Mouse (Mus musculus) gastrocnemius, postnatal 36 days (tissue): ENCODE measurements around the gene Rnf144b. TPM values are rescaled to one million over a fixed set of nuclear protein-coding genes. Genes with fewer than 3 reads are reported as not detected.

Source experiments
- DNase-seq, 2 experiments: peaks; one replicate each; pipeline ENCODE4 v3.0.0; 2022
- intact Hi-C: fragments of 180-260 bp; cut with DNase I; formaldehyde crosslinking; loops from one replicate; pipeline ENCODE4 v1.15.1; 2025
- total RNA-seq, 2 experiments: library from RNA; stranded (reverse); gene quantifications; 2 replicates each; pipeline ENCODE4 v1.2.3; 2021

Rnf144b gene
- total RNA-seq, 2 experiments from 2014 or later, result 19.8 to 20.3 TPM

DNA sequence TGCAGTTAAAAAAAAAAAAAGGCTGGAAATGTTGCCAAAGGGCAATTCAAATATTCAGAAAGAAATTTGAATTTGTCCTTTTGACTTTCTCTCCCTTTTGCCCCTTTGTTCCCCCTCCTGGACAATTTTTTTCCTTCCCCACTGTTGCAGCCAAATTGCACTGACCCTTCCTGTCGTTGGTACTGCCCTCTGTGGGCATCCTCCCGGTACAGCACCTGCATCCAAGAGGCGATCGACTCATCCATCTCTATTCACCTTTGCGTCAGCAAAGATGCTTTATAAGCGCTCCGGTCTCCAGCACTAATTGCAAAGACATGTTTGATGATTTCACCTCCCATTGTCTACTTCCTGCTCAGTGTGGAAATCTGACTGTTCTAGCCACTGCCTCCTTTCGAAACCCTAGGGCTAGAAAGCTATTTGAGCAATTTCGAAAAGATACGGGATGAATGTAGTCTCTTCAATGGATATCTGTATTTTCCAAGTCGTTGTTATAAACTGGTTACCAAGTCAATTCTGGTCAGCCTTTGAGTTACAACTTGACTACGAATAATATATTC is 1.0 kb upstream of the Rnf144b start:
- no peak for DNase-seq
- intact Hi-C loops, result no loop called here

- DNase-seq, result no peak
- intact Hi-C loops, result no loop called here
Measured at GRCm38 (mm10) chr13:47124449-47124848, 2.0 kb downstream of the Rnf144b start.

DNA sequence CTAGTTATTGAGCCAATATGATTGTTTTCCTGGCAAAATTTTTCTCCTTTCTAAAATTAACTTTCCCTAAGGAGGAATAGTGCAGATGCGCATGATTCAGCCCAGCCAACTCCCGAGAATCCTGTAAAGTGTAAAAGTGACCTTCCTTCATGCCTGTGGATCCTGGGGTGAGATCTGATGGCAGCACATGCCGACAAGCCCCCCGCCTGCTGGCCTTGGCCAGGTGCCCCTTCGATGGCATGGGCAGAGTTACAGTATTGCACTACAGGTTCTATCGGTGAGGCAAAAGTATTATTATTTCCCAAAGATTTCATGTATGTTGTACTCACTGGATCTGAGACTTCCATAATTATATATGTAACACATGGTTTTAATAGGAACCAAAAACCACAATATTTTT is 2.5 kb downstream of the Rnf144b start:
- intact Hi-C loops, result no loop called here
- DNase-seq, result no peak

DNA sequence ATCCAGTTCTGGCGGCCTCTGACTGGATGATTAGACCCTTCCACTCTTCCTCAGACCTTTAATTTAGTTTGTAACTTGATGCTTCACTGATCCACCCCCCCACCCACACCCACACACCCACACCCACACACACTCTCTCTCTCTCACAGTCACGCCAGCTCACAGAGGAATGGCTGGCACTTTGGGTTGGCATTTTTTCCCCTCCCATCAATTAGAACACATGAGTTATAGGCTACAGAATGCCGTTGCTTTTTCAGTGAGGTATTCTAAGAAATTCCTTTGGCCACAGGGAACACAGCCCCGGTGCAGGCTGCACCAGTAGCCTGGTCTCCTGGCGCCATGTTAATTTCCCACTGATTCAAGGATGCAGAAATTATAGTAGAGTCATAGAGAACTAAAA is 3.1 kb downstream of the Rnf144b start:
- intact Hi-C loops, result no loop called here
- no peak for DNase-seq

DNA sequence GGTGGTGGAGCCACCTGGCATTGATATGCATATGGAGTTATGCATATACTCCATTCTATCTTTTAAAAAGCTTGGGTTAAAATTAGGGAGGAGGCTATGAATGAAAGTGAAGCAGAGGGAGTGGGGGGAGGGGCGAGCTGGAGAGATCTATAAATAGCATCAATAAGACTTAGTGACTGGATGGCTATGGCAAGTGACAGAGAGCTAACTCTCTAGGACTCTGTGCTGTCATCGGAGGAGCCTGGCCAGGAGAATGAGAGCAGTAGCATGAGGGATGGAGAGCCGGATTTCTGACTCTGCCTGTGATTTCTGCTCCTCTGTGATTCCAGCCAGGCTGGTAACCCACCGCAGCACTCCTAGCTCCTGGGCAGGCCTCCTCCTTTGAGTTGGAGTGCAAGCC is 6.6 kb downstream of the Rnf144b start:
- no peak for DNase-seq
- intact Hi-C loops, result no loop called here

DNA sequence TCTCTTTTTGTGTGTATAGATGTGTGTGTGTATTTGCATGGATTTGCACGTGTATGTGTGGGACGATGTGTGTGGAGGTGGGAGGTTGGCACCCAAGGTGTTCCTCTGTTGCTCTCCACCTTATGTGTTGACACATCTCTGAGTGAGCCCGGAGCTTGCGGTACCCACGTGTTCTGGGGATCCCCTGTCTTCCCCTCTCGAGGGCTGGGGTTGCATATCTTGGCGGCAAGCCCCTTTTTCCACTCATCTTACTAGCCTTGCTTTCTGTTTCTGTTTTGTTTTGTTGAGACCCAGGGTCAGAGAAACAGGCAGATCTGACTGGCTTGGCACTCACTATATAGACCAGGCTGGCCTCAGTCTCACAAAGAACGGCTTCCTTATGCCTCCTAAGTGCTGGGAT is 10.6 kb downstream of the Rnf144b start:
- no peak for DNase-seq
- intact Hi-C loops, result no loop called here

GRCm38 (mm10) chr13:47134836-47135235 is 12.4 kb downstream of the Rnf144b start:
- intact Hi-C loops, result no loop called here
- DNase-seq, result no peak

- intact Hi-C loops, result no loop called here
- no peak for DNase-seq
Measured at GRCm38 (mm10) chr13:47135741-47136140, 13.3 kb downstream of the Rnf144b start.

- DNase-seq, result no peak
- intact Hi-C loops, result no loop called here
Measured at GRCm38 (mm10) chr13:47142764-47143163, 20.3 kb downstream of the Rnf144b start.

- intact Hi-C loops, result no loop called here
- no peak for DNase-seq
Measured at GRCm38 (mm10) chr13:47145939-47146338, 23.5 kb downstream of the Rnf144b start.

GRCm38 (mm10) chr13:47146388-47146787 is 23.9 kb downstream of the Rnf144b start:
- intact Hi-C loops, result no loop called here
- no peak for DNase-seq

DNA sequence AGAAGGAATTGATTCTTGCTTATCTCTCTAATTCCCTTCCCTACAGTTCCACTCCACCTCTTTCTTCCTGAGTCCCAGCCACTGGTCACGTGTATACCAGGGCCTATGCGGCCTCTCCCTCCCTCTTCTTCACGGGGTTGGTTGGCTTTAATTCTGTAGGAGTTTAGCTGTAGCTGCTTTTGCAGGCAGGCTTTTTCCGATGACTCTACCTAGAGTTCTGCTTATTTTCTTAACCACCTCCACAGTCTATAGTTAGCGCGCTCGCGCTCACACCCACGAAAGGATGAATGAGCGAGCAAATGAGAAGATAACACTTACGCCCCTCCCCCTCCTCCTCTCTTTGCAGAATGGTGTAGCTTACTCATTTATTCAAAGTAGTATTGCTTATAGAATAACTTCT is 26.1 kb downstream of the Rnf144b start:
- intact Hi-C loops, result no loop called here

GRCm38 (mm10) chr13:47149993-47150392 is 27.5 kb downstream of the Rnf144b start:
- intact Hi-C loops, result no loop called here
- no peak for DNase-seq

More for the DNA sequence above, 26.1 kb downstream of the Rnf144b start:
- no peak for DNase-seq

DNA sequence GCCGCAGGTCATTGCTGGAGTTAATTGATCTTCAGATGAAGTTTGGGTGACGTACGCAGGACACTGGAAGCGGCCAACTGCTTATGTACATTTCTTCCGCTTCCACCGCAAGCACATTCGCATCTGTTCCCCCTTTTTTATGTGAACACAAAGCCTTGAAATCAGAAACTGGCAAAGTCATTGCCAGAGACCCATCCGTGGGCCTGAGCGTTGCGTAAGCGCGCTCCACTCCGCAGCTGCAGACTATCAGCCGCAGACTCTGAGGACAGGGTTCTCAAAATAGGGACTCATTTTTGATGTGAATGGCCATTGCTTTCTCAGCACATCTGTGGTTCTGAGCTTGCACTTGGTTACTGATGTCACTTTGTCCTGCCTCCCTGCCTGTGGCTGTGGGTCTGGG is 28.6 kb downstream of the Rnf144b start:
- no peak for DNase-seq
- intact Hi-C loops, result no loop called here

GRCm38 (mm10) chr13:47152390-47152789 is 29.9 kb downstream of the Rnf144b start:
- DNase-seq, result no peak
- intact Hi-C loops, result loop anchor here (1.0 kb wide), 1 partner anchor 136 kb away; no protein-coding TSS in a partner anchor

DNA sequence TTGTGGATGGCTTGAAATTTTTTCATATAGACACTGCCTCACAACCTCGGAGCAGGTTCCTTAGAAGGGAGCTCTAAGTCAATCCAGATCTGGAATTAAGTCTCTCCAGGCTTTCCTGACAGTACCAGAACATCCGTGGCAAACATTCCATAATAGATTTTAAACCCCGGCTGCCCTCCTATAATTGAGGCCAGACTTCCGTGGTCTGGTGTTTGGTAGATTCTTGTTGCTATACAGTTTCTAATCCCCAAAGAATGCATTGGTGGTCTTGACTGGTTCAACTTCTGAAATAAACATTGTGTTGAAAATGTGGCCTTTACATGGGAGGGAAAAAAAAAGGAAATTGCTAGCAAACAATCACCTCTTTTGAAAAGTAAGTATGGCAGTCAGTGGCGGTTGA is 30.8 kb downstream of the Rnf144b start:
- DNase-seq, result no peak
- intact Hi-C loops, result no loop called here

GRCm38 (mm10) chr13:47154866-47155265 is 32.4 kb downstream of the Rnf144b start:
- intact Hi-C loops, result no loop called here
- DNase-seq, result no peak

- no peak for DNase-seq
- intact Hi-C loops, result no loop called here
Measured at GRCm38 (mm10) chr13:47156841-47157240, 34.4 kb downstream of the Rnf144b start.

GRCm38 (mm10) chr13:47162001-47162400 is 39.5 kb downstream of the Rnf144b start:
- DNase-seq, result no peak
- intact Hi-C loops, result no loop called here

GRCm38 (mm10) chr13:47164732-47165131 is 42.3 kb downstream of the Rnf144b start:
- intact Hi-C loops, result no loop called here
- no peak for DNase-seq

GRCm38 (mm10) chr13:47165261-47165660 is 42.8 kb downstream of the Rnf144b start:
- intact Hi-C loops, result no loop called here
- no peak for DNase-seq

- intact Hi-C loops, result no loop called here
- no peak for DNase-seq
Measured at GRCm38 (mm10) chr13:47168484-47168883, 46.0 kb downstream of the Rnf144b start.

DNA sequence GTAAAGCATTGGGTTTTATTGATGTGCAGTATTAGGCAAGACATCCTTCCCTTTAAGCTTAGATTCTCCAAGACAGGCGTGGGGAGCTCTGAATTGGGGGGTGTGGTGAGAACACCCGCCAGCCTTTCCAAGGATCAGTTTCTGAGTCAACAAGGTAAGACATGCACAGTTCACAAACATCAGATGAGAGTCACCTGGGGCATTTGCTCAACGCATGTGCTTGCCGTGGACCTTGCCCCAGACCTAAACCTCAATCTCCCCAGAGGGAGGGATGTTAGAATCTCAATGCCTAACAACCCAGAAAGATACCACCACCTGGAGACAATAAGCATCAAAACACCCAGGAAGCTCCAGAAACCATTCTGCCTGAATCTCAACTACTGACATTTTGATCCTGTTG is 47.6 kb downstream of the Rnf144b start:
- DNase-seq, result no peak
- intact Hi-C loops, result no loop called here
